Mouse (Mus musculus) ES-Bruce4 (cell line): ENCODE data around the gene Apbb2.

Experiments
- CTCF ChIP-seq: IDR thresholded peaks from one replicate; pipeline ENCODE4 v1.8.1; 2011; ENCODE audit warnings: low read depth, low read length
- EP300 ChIP-seq: IDR thresholded peaks from 2 replicates; pipeline ENCODE4 v1.6.1; 2011; ENCODE audit warnings: low read depth, low read length; ENCODE audit not compliant: insufficient read depth
- POLR2A ChIP-seq: IDR thresholded peaks from one replicate; pipeline ENCODE4 v1.8.1; 2011; ENCODE audit warnings: low read length; ENCODE audit not compliant: insufficient read depth

GRCm38 (mm10) chr5:66545573-66546141 is 72.9 kb downstream of the Apbb2 start:
- TF ChIP-seq POLR2A = no peak
- no peak for TF ChIP-seq CTCF
- TF ChIP-seq EP300 = no peak
